Mouse (Mus musculus) layer of hippocampus, adult 9-11 months (tissue): ENCODE results near the gene S100a4.
A peak's percentile ranks its signal among the peaks of the same experiment; 100 is the strongest.

Source experiments
- DNase-seq: peaks from one replicate; pipeline ENCODE4 v3.0.0; 2022

Gene S100a4

GRCm38 (mm10) chr3:90600458-90601195 is 2.9 kb upstream of the S100a4 start:
- no peak for DNase-seq

- DNase-seq = no peak
Observed at GRCm38 (mm10) chr3:90601486-90602110, 2.0 kb upstream of the S100a4 start, which contains the start of gene Gm42674. Gene Gm42674 (plus strand): TSS chr3:90601904.

- peak; percentile 64 for DNase-seq
Observed at GRCm38 (mm10) chr3:90604416-90604815, 845 bp downstream of the S100a4 start.

GRCm38 (mm10) chr3:90605049-90605448 is 1.5 kb downstream of the S100a4 start:
- no peak for DNase-seq

GRCm38 (mm10) chr3:90605736-90606135 is 2.2 kb downstream of the S100a4 start:
- no peak for DNase-seq

GRCm38 (mm10) chr3:90606185-90606584 is 2.6 kb downstream of the S100a4 start:
- DNase-seq = no peak

GRCm38 (mm10) chr3:90607361-90607760 is 3.8 kb downstream of the S100a4 start:
- no peak for DNase-seq

- DNase-seq = no peak
Observed at GRCm38 (mm10) chr3:90608223-90608622, 4.7 kb downstream of the S100a4 start, which contains the start of gene S100a5. Gene S100a5 (plus strand): TSS chr3:90608523.

GRCm38 (mm10) chr3:90609102-90609501 is 5.5 kb downstream of the S100a4 start:
- DNase-seq = no peak

- DNase-seq = no peak
Observed at GRCm38 (mm10) chr3:90611494-90611893, 7.9 kb downstream of the S100a4 start.

- no peak for DNase-seq
Observed at GRCm38 (mm10) chr3:90612061-90612460, 8.5 kb downstream of the S100a4 start.

GRCm38 (mm10) chr3:90612728-90613291 is 9.2 kb downstream of the S100a4 start, which contains the start of gene S100a6:
Gene S100a6 (plus strand): TSS chr3:90612882.
- DNase-seq = peak; percentile 61

- DNase-seq = no peak
Observed at GRCm38 (mm10) chr3:90613461-90614147, 10.0 kb downstream of the S100a4 start.

- no peak for DNase-seq
Observed at GRCm38 (mm10) chr3:90614148-90614530, 10.6 kb downstream of the S100a4 start.

GRCm38 (mm10) chr3:90614611-90615251 is 11.2 kb downstream of the S100a4 start:
- DNase-seq = no peak

GRCm38 (mm10) chr3:90615415-90615814 is 11.8 kb downstream of the S100a4 start:
- peak; percentile 75 for DNase-seq

GRCm38 (mm10) chr3:90615911-90616310 is 12.3 kb downstream of the S100a4 start:
- DNase-seq = no peak

GRCm38 (mm10) chr3:90617586-90617985 is 14.0 kb downstream of the S100a4 start:
- DNase-seq = no peak

- no peak for DNase-seq
Observed at GRCm38 (mm10) chr3:90621552-90621951, 18.0 kb downstream of the S100a4 start.

- no peak for DNase-seq
Observed at GRCm38 (mm10) chr3:90623435-90624071, 20.0 kb downstream of the S100a4 start.

GRCm38 (mm10) chr3:90625496-90625895 is 21.9 kb downstream of the S100a4 start:
- DNase-seq = no peak
